Mouse (Mus musculus) yolk sac, embryonic 10.5 days (tissue): ENCODE data around the gene Cyp2c70.
A peak's percentile ranks its signal among the peaks of the same experiment; 100 is the strongest.
"Not testable (repeated sequence)": the region's sequence is repeated elsewhere in the genome, so short reads cannot be mapped to it uniquely, and the experiment has no call there.

Experiments
- DNase-seq: peaks from one replicate; pipeline ENCODE4 v3.0.0-alpha.2; 2017; ENCODE audit warnings: low spot score

Cyp2c70 gene

DNA sequence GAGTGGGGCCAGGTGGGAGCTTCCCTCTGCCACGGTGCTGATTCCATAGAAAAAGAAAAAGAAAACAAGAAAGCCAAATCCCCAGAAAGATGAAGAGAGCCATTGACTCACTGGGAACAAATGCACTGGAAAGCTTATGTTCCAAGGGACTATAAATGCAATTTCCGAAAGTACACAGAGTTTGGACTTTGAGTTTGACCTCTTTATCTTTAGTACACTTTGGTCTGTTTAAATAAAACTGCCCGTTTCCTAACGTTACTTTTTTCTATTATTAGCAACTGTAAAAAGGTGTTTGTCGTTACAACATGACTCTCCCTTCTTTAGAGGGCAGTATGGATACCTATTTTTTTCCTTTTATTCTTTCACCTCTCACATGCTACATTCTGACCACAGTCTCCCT, at the start of gene Cyp2c70:
Gene Cyp2c70 (minus strand): TSS at position 174 of the 400 bp plus-strand sequence.
- DNase-seq: no peak

DNA sequence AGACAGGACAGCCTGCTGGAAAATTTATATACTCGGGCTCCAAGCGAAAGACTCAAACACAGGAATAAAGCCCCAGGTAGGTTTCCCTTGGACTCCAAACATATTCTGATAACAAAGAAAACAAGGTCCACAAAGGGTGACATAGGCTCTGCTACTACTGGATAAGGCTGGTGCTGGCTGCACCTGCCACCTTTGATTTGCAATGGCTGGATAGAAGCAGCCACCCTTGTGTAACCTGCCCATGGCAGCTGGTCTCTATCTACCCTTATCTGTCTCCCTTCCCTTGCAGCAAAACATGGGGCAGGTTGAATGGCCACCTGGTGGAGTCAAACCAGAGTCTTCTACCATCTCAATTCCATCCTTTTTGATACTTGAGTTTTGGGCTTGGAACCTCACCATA, 45.4 kb upstream of the Cyp2c70 start:
- DNase-seq: peak; percentile 2

DNA sequence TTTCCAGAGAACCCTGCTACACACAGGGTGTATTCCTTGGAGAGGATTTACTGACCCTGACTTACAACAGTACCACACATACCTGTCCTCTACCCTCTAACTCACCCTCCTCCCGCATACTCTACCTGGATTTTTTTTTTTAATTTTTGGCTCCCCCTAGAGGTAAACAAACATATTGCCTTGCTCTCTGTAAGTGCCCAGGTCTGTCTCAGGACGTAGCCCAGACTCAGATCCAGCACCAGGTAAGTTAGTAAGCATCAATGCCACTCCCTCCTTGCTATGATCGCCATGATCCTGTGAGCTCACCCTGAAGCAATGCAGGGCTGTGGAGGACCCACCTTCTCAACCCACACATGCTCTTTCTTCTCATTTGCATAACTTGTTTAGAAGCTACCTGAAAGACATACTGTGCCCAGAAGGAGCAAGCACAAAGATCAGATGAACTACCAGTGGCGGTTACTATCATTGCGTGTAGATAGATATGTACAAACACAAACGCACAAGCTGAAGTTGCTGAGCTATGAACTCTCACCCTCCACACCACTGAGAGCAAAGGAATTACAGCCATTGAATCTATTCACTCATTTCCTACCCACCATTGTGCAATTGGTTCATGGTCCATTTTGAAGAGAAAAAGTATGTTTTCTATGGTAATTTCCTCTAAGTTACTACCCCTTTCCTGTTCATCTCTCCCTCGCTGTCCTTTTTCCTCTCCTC, 44.9 kb upstream of the Cyp2c70 start:
- DNase-seq: no peak

DNA sequence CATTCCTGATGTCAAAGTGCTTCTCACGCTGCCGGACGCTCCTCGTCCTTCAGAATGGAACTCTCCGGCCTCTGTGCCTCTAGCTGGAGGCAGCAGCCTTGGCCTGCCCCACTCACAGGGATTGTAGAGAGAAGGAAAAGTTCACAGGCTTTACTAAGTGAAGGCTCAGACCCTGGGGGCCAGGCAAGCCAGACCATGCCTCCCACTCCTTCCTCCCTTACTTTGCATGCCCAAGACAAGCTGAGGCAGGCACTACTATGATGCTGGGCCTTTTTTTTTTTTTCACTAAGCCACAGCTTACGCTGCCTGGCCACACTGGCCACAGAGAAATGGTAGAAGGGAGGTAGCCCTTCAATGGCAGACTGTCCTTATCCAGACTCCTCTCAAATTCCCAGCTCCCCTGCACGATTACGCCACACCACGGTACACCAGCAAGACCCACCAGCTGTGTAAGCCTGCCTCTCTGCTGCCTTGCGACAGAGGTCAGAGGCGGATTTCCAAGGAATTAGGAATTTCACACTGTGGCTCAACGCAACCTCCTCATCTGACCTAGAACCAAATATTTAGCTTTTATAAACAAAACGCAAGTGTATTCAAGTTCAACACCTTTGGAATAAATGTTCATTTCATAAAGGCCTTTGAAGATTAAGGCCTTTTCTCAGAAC, 44.1 kb upstream of the Cyp2c70 start:
- DNase-seq: peak; percentile 3

DNA sequence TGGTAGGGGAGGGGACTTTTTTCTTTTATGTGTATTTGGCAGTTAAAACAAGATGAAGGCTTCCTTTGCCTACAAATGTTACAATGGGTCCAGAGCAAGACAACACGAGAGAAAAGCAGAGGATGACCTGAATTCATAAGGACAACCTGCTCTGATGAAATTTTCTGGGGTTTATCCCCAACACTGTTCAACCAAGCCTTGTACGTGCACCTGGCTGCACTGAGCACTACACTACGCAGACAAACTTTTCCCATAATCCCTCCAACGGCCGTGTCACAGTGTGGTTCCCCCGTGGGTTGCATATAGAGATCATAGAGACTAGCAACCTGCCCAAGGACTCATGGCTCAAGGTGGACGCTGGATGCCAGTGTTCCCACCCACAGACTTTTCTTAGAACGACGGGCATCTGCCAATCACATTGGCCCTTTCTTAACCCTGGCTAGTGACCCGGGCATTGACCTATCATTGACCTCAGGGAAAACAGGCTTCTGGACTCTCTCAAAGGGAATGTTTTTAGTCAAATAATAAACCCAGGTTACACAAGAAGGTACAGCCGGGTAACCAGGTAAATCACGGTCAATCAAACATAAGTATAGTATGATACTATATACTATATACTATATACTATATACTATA, 39.5 kb upstream of the Cyp2c70 start:
- peak; percentile 1 for DNase-seq

DNA sequence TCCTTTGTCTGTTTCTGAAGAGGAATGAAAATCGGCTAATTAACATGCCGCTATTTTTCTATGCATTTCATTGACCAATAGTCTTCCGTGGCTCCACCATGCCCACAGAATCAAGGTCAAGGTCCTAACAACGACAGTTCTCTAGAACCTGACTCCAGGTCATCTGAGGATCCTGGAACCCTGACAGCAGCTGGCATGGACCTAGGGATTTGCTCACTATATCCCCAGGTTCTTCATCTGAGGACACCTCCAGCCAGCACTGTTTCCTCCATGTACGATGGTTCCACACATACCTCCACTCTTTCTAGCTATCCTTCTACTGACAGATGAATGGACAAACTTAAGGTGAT, 38.6 kb upstream of the Cyp2c70 start:
- no peak for DNase-seq

DNA sequence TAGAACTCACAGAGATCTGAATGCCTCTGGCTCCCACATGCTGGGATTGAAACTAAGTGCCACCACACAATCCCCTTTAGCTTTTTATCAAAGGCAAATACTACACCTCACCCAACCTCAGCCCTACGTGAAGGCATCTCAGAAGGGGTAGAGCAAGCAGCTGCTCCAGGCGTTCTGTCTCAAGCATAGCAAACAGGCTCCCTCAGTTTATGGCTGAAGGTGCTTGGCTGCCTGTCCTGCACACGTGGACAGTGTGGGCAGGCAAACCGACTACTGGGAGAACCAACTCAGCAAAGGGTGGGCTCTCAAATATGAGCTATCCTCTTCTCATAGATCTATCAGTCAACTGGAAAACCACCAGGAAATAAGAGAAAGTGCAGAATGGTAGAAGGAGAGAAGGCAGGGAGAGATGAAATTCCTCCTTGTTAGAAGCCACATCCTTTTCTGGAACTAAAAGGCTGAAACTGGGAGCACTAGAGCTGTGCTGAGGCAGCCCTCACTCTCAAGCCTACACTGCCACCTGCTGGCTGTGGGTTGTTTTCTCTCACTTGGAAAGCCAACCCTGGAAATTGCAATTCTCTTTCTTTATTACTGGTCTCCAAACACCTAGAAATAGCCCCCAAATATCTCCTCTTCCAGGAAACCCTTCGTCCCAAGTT, 38.1 kb upstream of the Cyp2c70 start:
- DNase-seq: no peak

DNA sequence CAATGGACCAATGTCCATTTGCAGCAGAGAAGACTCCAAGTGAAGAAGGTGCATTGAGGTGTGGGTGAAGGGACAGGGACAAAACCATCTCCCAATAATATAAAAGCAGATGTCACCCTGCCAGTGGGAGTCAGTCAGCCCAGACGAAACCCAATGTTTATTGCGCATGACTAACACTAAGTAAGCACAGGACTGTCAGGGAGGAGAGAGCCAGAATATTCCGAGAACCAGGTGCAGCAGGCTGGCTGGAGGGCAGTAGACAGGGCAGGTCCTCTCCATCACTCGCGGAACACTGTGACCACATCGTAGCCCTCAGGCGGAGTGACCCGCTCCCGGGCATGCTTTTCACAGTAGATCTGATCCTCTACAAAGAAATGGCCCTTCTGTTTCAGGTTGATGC, 35.2 kb upstream of the Cyp2c70 start:
- DNase-seq: not testable (repeated sequence)

DNA sequence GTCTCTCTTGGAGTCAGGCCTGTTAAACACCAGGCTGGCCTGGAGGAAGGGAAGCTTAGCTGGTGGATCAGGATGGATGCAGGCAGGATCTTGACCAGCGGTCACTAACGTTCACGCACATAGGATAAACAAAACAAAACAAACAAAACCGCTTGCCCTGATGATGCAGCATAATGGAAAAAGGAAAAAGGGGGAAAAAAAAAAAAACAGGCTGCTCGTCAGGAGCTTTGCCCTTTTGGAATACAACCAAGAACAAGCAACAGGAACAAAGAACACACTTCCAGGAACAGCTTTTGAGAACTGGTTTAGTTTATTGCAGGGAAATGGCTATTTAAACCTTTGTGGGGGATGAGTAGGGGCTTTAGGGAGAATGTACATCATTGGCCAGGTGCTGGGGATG, 33.7 kb upstream of the Cyp2c70 start:
- no peak for DNase-seq

DNA sequence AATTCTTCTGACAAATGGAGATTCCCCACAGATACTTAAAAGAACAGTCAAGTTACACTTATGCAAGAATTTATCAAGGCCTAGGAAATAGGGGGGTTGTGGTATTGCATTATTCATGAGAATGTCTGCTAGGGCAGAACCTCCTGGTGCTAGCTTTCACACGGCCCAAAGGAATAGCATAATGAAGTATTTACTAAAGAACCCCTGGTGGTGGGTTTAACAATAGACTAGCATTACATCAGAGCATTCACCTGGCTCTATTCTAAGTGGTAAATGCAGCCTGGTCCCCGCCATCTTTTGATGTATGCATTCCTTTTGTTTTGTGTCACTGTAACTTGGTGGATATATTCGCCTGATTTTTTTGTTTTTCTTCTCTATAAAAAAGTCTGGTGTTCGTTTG, 15.8 kb upstream of the Cyp2c70 start:
- not testable (repeated sequence) for DNase-seq

DNA sequence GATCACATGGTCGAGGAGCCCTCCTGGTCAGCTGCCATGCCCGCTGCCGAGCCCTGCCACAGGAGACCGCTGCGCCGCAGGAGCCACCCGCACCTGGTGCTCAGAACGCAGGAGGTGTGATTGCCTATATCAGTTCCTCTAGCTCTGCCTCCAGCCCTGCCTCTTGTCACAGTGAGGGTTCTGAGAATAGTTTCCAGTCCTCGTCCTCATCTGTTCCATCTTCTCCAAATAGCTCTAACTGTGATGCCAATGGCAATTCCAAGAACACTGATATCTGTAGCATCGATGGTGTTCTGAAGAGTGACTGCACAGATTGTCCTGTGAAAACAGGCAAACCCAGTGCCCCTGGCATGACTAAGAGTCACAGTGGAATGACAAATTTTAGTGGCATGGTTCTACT, 3.5 kb upstream of the Cyp2c70 start:
- DNase-seq: no peak

DNA sequence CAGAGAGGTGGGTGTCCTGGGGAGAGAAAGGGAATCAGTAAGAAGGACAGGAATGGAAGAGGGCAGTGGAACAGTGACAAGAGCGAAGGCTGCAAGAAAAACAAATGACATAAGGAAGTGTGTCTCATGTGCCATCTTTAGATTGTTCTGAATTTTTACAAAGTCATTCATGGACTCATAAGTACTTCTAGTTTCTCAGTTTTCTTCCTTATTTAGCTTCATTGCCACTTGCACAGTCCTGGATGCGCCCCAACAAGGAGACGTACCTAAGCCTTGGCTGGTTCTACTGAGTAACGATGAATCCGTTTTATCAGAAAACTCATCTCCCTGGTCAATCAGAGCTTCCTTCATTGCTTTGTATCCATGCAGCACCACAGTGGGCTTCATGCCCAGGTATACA, 3.5 kb downstream of the Cyp2c70 start:
- DNase-seq: no peak

DNA sequence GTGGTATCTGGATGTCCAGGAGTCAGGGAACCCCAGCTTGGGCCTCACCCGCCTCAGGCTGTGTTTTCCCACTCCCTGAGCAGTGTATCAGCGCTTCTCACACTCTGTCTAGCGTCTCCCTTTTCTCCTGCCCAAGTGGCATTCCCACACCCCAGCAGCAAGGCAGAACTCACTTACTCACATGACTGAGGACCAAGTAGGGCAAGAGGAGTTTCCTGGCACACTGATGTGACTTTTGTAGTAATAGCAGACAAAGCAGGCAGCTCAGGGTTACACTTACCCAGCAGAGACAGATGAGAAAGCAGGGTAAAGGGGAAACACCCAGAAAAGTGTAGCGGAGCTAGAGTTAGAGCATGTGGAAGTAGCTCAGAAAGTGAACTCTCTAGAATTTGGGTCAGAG, 8.8 kb downstream of the Cyp2c70 start:
- DNase-seq: no peak

DNA sequence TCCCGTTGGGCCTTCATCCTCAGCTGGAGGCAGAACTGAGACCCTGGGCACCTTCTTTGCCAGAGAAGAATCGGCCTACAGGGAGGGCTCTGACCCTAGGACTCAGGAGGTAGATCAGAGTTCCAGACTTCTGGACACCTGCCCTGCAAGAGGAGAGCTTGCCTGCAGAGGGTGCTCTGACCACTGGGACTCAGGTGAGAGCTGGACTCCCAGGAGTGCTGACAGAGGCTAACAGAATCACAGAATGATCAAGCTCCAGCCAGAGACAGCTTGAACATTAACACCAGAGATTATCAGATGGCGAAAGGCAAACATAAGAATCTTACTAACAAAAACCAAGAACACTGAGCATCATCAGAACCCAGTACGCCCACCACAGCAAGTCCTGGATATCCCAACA, 18.7 kb downstream of the Cyp2c70 start:
- not testable (repeated sequence) for DNase-seq

DNA sequence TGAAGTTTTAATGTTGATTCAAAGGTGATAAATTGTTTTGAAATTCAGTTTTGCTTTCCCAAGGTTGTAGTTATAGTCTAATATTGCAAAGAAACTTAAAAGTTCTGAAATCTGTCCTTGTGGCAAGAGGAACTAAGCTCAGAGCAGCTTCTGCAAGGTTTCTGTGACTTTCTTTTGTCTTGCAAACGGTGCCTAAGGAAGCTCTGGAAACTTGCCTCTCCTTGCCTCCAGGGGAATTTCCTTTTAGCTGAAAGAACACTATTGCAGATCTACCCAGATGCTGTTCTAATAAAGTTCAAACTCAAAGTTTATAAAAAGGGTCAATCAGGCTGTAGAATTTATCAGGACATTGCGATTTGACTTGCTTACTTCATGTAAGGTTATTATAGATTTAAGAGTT, 60.1 kb downstream of the Cyp2c70 start:
- DNase-seq: not testable (repeated sequence)

DNA sequence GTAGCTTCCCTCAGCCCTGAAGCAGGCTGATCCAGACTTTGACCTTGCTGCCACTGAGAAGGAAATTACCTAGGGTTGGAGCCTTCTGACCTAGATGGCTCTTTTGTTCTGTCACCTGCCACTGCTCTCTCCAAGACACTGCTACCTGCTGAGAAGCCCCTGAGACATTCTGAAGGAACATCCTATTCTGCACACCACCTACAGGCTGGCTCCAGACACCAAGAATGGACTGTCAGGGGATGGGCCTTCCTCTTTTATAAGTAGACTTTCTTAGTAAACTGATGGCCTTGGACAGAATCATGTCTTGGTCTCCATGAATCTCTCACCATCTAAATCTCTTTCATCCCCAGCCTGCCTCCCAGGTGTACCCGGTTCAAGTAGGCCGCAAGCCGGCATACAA, 62.0 kb downstream of the Cyp2c70 start:
- DNase-seq: not testable (repeated sequence)

DNA sequence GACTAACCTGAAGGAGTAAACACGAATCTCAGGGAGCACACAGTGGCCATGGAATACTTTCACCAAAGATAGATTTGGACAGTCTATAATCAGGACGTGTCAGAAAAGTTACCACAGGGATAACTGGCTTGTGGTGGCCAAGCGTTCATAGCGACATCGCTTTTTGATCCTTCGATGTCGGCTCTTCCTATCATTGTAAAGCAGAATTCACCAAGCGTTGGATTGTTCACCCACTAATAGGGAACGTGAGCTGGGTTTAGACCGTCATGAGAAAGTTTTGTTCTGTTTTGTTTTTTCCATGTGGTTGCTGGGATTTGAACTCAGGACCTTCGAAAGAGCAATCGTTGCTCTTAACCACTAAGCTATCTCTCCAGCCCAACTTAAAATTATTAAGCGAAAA, 67.5 kb downstream of the Cyp2c70 start:
- DNase-seq: not testable (repeated sequence)
